Mouse (Mus musculus): ENCODE data around the gene Slc48a1. TPM values are rescaled to one million over a fixed set of nuclear protein-coding genes. Genes with fewer than 3 reads are reported as not detected.

Gene Slc48a1
- polyA plus RNA-seq (2015; fragmentation: Nextera tagmentation; extraction: Ambion mirVana) = 71.0 and 76.0 TPM in 2 replicates

- Histone ChIP-seq H3K4me1 (ENCODE audit: control insufficient read depth, insufficient read depth, low read length) (peaks cover 42% of the 10 kb centered on the region), H3K27me3 (ENCODE audit: control insufficient read depth, insufficient read depth, low read length) (no peaks in the 10 kb centered on the region), H3K4me3 (ENCODE audit: low read length) (no peak within 1 kb of the TSS), H3K9me3 (replicated peaks; ENCODE audit: control insufficient read depth, low read length) (no peaks in the 10 kb centered on the region), H3K9ac (ENCODE audit: low read length) (no peak within 1 kb of the TSS), H3K36me3 (ENCODE audit: control insufficient read depth, insufficient read depth) (no peaks in the 10 kb centered on the region), H3K27ac (ENCODE audit: low read length) (peak within 1 kb of the TSS; percentile 75), H3K4me2 (ENCODE audit: low read depth, low read length) (no peak within 1 kb of the TSS)
- 52% methylated on average over 8 of the region's 8 CpGs for WGBS
- no peak for ATAC-seq (replicated peaks; ENCODE audit: extremely low read depth, insufficient read depth, low FRiP score)
Observed at GRCm38 (mm10) chr15:97778311-97779098, at the start of gene Slc48a1. Gene Slc48a1 (plus strand): TSS chr15:97778520.

DNA sequence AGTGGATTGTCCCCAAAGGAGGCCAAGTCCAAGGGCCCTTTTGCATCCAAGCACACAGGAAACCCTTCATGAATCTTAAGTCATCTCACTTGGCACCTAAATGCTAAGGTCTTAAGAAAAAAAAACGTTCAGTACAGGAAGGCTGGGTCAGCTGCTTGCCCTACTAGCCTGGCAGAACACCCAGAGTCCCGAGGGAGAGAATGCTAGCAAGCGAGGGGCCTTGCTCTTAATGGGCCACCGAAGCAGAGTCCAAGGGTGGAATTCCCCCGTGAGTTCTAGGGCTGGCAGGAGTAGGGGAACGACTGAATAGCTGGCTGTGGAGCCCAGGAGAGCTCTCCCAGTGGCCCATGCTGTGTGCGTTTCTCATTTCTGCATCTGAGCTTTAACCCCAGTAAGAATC, 49.5 kb upstream of the Slc48a1 start:
- Histone ChIP-seq H3K27ac (ENCODE audit: low read length) (peak overlapping the region; percentile 15; the same call in 1 of the 2 replicates), H3K4me3 (ENCODE audit: low read length) (no peak overlapping the region), H3K27me3 (ENCODE audit: control insufficient read depth, insufficient read depth, low read length) (no peaks in the 10 kb centered on the region), H3K36me3 (ENCODE audit: control insufficient read depth, insufficient read depth) (no peaks in the 10 kb centered on the region), H3K9ac (ENCODE audit: low read length) (no peak overlapping the region), H3K4me1 (ENCODE audit: control insufficient read depth, insufficient read depth, low read length) (no peaks in the 10 kb centered on the region), H3K9me3 (replicated peaks; ENCODE audit: control insufficient read depth, low read length) (0 out of 2 replicates have a peak, but pooled peaks cover 3% of the 10 kb centered on the region), H3K4me2 (ENCODE audit: low read depth, low read length) (no peak overlapping the region)
- ATAC-seq (replicated peaks; ENCODE audit: extremely low read depth, insufficient read depth, low FRiP score) = no peak
- 64% methylated on average over 7 of the region's 7 CpGs for WGBS

DNA sequence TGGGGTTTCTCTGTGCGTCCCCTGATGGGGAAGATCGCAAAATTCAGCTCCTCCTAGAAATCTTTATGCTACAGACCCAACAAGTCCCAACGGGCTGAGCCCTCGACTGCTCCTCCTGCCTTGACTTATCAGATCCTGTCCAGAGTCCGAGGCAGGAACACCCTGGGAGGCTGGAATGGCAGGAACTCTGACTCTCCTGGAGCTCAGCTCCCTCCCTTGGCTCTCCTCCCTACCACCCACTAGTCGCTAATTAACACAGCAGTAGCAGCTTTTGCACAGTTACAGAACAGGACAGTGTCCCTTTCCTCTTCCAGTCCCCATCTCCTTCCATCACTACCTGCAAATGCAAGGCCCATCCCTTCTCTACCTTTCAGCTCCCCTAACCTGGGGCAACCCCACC, 48.0 kb upstream of the Slc48a1 start:
- Histone ChIP-seq H3K27ac (ENCODE audit: low read length) (peak overlapping the region; percentile 5; the same call in 1 of the 2 replicates), H3K36me3 (ENCODE audit: control insufficient read depth, insufficient read depth) (no peaks in the 10 kb centered on the region), H3K9me3 (replicated peaks; ENCODE audit: control insufficient read depth, low read length) (0 out of 2 replicates have a peak, but pooled peaks cover 3% of the 10 kb centered on the region), H3K4me3 (ENCODE audit: low read length) (no peak overlapping the region), H3K27me3 (ENCODE audit: control insufficient read depth, insufficient read depth, low read length) (no peaks in the 10 kb centered on the region), H3K9ac (ENCODE audit: low read length) (no peak overlapping the region), H3K4me1 (ENCODE audit: control insufficient read depth, insufficient read depth, low read length) (no peaks in the 10 kb centered on the region), H3K4me2 (ENCODE audit: low read depth, low read length) (no peak overlapping the region)
- 38% methylated on average over 6 of the region's 6 CpGs for WGBS
- no peak for ATAC-seq (replicated peaks; ENCODE audit: extremely low read depth, insufficient read depth, low FRiP score)

- WGBS = 79% methylated on average over 8 of the region's 8 CpGs
- Histone ChIP-seq H3K4me3 (ENCODE audit: low read length) (no peak within 1 kb of the TSS), H3K4me1 (ENCODE audit: control insufficient read depth, insufficient read depth, low read length) (no peaks in the 10 kb centered on the region), H3K4me2 (ENCODE audit: low read depth, low read length) (no peak within 1 kb of the TSS), H3K27ac (ENCODE audit: low read length) (peak within 1 kb of the TSS; percentile 18; the same call in 1 of the 2 replicates), H3K9ac (ENCODE audit: low read length) (no peak within 1 kb of the TSS), H3K36me3 (ENCODE audit: control insufficient read depth, insufficient read depth) (no peaks in the 10 kb centered on the region), H3K9me3 (replicated peaks; ENCODE audit: control insufficient read depth, low read length) (0 out of 2 replicates have a peak, but pooled peaks cover 3% of the 10 kb centered on the region), H3K27me3 (ENCODE audit: control insufficient read depth, insufficient read depth, low read length) (no peaks in the 10 kb centered on the region)
- ATAC-seq (replicated peaks; ENCODE audit: extremely low read depth, insufficient read depth, low FRiP score) = peak; percentile 14
Observed at GRCm38 (mm10) chr15:97731111-97731510, 47.2 kb upstream of the Slc48a1 start, which contains the start of gene Endou. Gene Endou (minus strand): TSS chr15:97731339.

GRCm38 (mm10) chr15:97731988-97732387, 46.3 kb upstream of the Slc48a1 start:
- Histone ChIP-seq H3K9ac (ENCODE audit: low read length) (no peak overlapping the region), H3K27me3 (ENCODE audit: control insufficient read depth, insufficient read depth, low read length) (no peaks in the 10 kb centered on the region), H3K4me1 (ENCODE audit: control insufficient read depth, insufficient read depth, low read length) (no peaks in the 10 kb centered on the region), H3K27ac (ENCODE audit: low read length) (peak overlapping the region; percentile 9; the same call in 1 of the 2 replicates), H3K36me3 (ENCODE audit: control insufficient read depth, insufficient read depth) (no peaks in the 10 kb centered on the region), H3K4me2 (ENCODE audit: low read depth, low read length) (no peak overlapping the region), H3K9me3 (replicated peaks; ENCODE audit: control insufficient read depth, low read length) (0 out of 2 replicates have a peak, but pooled peaks cover 3% of the 10 kb centered on the region), H3K4me3 (ENCODE audit: low read length) (no peak overlapping the region)
- WGBS = 92% methylated on average over 11 of the region's 11 CpGs
- no peak for ATAC-seq (replicated peaks; ENCODE audit: extremely low read depth, insufficient read depth, low FRiP score)

- no peak overlapping the region for H3K4me2 ChIP-seq (ENCODE audit: low read depth, low read length)
- no peak overlapping the region for H3K9ac ChIP-seq (ENCODE audit: low read length)
- H3K36me3 ChIP-seq (ENCODE audit: control insufficient read depth, insufficient read depth) = no peaks in the 10 kb centered on the region
- H3K4me1 ChIP-seq (ENCODE audit: control insufficient read depth, insufficient read depth, low read length) = peaks cover 12% of the 10 kb centered on the region
- H3K27me3 ChIP-seq (ENCODE audit: control insufficient read depth, insufficient read depth, low read length) = no peaks in the 10 kb centered on the region
- no peak overlapping the region for H3K4me3 ChIP-seq (ENCODE audit: low read length)
- 0 out of 2 replicates have a peak, but pooled peaks cover 2% of the 10 kb centered on the region for H3K9me3 ChIP-seq (replicated peaks; ENCODE audit: control insufficient read depth, low read length)
- WGBS = 80% methylated on average over 7 of the region's 7 CpGs
- H3K27ac ChIP-seq (ENCODE audit: low read length) = no peak overlapping the region
- ATAC-seq (replicated peaks; ENCODE audit: extremely low read depth, insufficient read depth, low FRiP score) = no peak
Observed at GRCm38 (mm10) chr15:97738923-97739322, 39.4 kb upstream of the Slc48a1 start.

GRCm38 (mm10) chr15:97740283-97740732, 38.0 kb upstream of the Slc48a1 start:
- no peak overlapping the region for H3K4me3 ChIP-seq (ENCODE audit: low read length)
- H3K27me3 ChIP-seq (ENCODE audit: control insufficient read depth, insufficient read depth, low read length) = no peaks in the 10 kb centered on the region
- no peaks in the 10 kb centered on the region for H3K36me3 ChIP-seq (ENCODE audit: control insufficient read depth, insufficient read depth)
- 86% methylated on average over 9 of the region's 9 CpGs for WGBS
- H3K4me2 ChIP-seq (ENCODE audit: low read depth, low read length) = no peak overlapping the region
- no peak overlapping the region for H3K9ac ChIP-seq (ENCODE audit: low read length)
- no peak for ATAC-seq (replicated peaks; ENCODE audit: extremely low read depth, insufficient read depth, low FRiP score)
- peaks cover 17% of the 10 kb centered on the region for H3K4me1 ChIP-seq (ENCODE audit: control insufficient read depth, insufficient read depth, low read length)
- 0 out of 2 replicates have a peak, but pooled peaks cover 2% of the 10 kb centered on the region for H3K9me3 ChIP-seq (replicated peaks; ENCODE audit: control insufficient read depth, low read length)
- H3K27ac ChIP-seq (ENCODE audit: low read length) = no peak overlapping the region

DNA sequence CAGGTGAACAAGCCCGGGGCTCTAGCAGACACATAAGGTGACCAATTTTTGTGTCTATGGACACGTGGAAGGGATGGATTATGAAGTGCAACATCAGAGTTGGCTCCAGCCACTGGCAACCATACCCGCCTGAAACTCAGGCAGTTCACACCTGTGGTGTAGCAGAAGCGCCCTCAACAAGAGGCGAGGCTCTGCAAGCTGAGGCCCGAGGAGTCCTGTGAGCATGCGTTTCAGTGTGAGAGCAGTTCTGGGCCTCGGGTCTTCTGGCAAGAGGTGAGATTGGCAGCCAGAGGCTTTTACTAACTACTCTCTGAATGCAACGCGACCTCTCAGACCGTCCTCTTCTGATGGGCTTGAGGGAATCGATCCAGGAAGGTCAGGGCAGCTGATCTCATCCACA, 36.7 kb upstream of the Slc48a1 start:
- peak overlapping the region; percentile 37 for H3K27ac ChIP-seq (ENCODE audit: low read length)
- no peak for ATAC-seq (replicated peaks; ENCODE audit: extremely low read depth, insufficient read depth, low FRiP score)
- 65% methylated on average over 12 of the region's 12 CpGs for WGBS
- H3K9me3 ChIP-seq (replicated peaks; ENCODE audit: control insufficient read depth, low read length) = 0 out of 2 replicates have a peak, but pooled peaks cover 2% of the 10 kb centered on the region
- H3K36me3 ChIP-seq (ENCODE audit: control insufficient read depth, insufficient read depth) = no peaks in the 10 kb centered on the region
- peaks cover 22% of the 10 kb centered on the region for H3K4me1 ChIP-seq (ENCODE audit: control insufficient read depth, insufficient read depth, low read length)
- H3K4me2 ChIP-seq (ENCODE audit: low read depth, low read length) = no peak overlapping the region
- no peak overlapping the region; the same call in 1 of the 2 replicates for H3K9ac ChIP-seq (ENCODE audit: low read length)
- no peaks in the 10 kb centered on the region for H3K27me3 ChIP-seq (ENCODE audit: control insufficient read depth, insufficient read depth, low read length)
- no peak overlapping the region for H3K4me3 ChIP-seq (ENCODE audit: low read length)

GRCm38 (mm10) chr15:97742074-97742473, 36.2 kb upstream of the Slc48a1 start:
- H3K4me1 ChIP-seq (ENCODE audit: control insufficient read depth, insufficient read depth, low read length) = peaks cover 22% of the 10 kb centered on the region
- 0 out of 2 replicates have a peak, but pooled peaks cover 2% of the 10 kb centered on the region for H3K9me3 ChIP-seq (replicated peaks; ENCODE audit: control insufficient read depth, low read length)
- no peaks in the 10 kb centered on the region for H3K27me3 ChIP-seq (ENCODE audit: control insufficient read depth, insufficient read depth, low read length)
- peak overlapping the region; percentile 37 for H3K27ac ChIP-seq (ENCODE audit: low read length)
- no peak overlapping the region for H3K4me2 ChIP-seq (ENCODE audit: low read depth, low read length)
- 37% methylated on average over 7 of the region's 7 CpGs for WGBS
- ATAC-seq (replicated peaks; ENCODE audit: extremely low read depth, insufficient read depth, low FRiP score) = 0 out of 2 replicates have a peak, but pooled peaks have one; percentile 23
- H3K36me3 ChIP-seq (ENCODE audit: control insufficient read depth, insufficient read depth) = no peaks in the 10 kb centered on the region
- peak overlapping the region; percentile 18; the same call in 1 of the 2 replicates for H3K9ac ChIP-seq (ENCODE audit: low read length)
- no peak overlapping the region for H3K4me3 ChIP-seq (ENCODE audit: low read length)
